Mouse (Mus musculus) embryonic facial prominence, embryonic 12.5 days (tissue): ENCODE measurements around the gene Pde4c. TPM values are rescaled to one million over a fixed set of nuclear protein-coding genes. Genes with fewer than 3 reads are reported as not detected.

ENCODE experiments used
- ATAC-seq: fragments of 200-750 bp; cut with Nextera tagmentation; 2 replicates; pipeline ENCODE4 v1.8.0; 2017; ENCODE audit not compliant: insufficient number of reproducible peaks, insufficient read depth, low FRiP score, low TSS enrichment
- H3K27ac ChIP-seq: fragments of 300-500 bp; sonication (generic); 2 replicates; pipeline ENCODE4 v1.5.1; 2016; ENCODE audit warnings: mild to moderate bottlenecking
- H3K27me3 ChIP-seq: fragments of 300-500 bp; sonication (generic); 2 replicates; pipeline ENCODE4 v1.6.1; 2016; ENCODE audit warnings: mild to moderate bottlenecking, moderate library complexity
- H3K36me3 ChIP-seq: fragments of 300-500 bp; sonication (generic); 2 replicates; pipeline ENCODE4 v1.6.1; 2016; ENCODE audit warnings: mild to moderate bottlenecking
- H3K4me1 ChIP-seq: fragments of 300-500 bp; sonication (generic); 2 replicates; pipeline ENCODE4 v1.6.1; 2016
- H3K4me2 ChIP-seq: fragments of 300-500 bp; sonication (generic); replicated peaks from 2 replicates; pipeline ENCODE4 v1.6.1; 2016; ENCODE audit warnings: mild to moderate bottlenecking, moderate library complexity
- H3K4me3 ChIP-seq: fragments of 300-500 bp; sonication (generic); 2 replicates; pipeline ENCODE4 v1.5.1; 2016; ENCODE audit warnings: mild to moderate bottlenecking
- H3K9ac ChIP-seq: fragments of 300-500 bp; sonication (generic); 2 replicates; pipeline ENCODE4 v1.6.1; 2016; ENCODE audit warnings: mild to moderate bottlenecking, moderate library complexity
- H3K9me3 ChIP-seq: fragments of 300-500 bp; sonication (generic); 2 replicates; pipeline ENCODE4 v1.6.1; 2016; ENCODE audit warnings: mild to moderate bottlenecking, moderate library complexity
- WGBS: fragments of 180-500 bp; shearing (Covaris S2); methylation state at CpG from one replicate; pipeline ENCODE4 v1.1.7; 2016; 5-methylcytosine and 5-hydroxymethylcytosine counted together
- polyA plus RNA-seq: library from polyadenylated mRNA; unstranded; fragments of >200 nt; fragmentation: Nextera tagmentation; extraction: Ambion mirVana; gene quantifications from 2 replicates; pipeline ENCODE4 v1.2.1, GENCODE M21; 2016

The Pde4c gene
- polyA plus RNA-seq, 1 experiment from 2014 or later, result 0.29 TPM

- Histone ChIP-seq H3K4me2 (no peak overlapping the region), H3K36me3 (peaks cover 65% of the 10 kb centered on the region), H3K4me3 (no peak overlapping the region), H3K27ac (no peak overlapping the region), H3K27me3 (no peaks in the 10 kb centered on the region), H3K9ac (no peak overlapping the region), H3K9me3 (no peaks in the 10 kb centered on the region), H3K4me1 (peaks cover 29% of the 10 kb centered on the region)
- no peak for ATAC-seq
- 91% methylated on average over 13 of the region's 13 CpGs for WGBS
These were observed 48.6 kb downstream of the Pde4c start for GRCm38 (mm10) chr8:70772075-70772474.

DNA sequence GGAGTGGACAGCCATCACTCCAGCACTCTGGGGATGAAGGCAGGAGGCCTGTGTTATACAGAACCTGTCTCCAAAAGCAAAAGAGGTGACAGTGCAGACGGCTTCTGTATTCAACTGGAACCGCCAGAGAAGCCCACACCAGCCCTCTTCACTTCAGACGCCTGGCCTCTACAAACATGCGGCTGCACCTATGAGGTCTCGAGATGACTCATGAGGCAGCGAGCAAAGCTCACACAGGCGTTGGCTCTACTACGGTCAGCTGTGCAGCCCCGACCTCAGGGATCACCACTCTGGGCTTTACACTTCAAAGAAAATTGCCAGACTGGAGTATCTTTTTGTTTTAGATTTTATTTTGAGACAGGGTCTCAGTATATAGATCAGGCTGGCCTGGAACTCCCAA is 49.4 kb downstream of the Pde4c start:
- Histone ChIP-seq H3K27me3 (no peaks in the 10 kb centered on the region), H3K27ac (0 out of 2 replicates have a peak overlapping the region, but pooled peaks have one; percentile 23), H3K9me3 (no peaks in the 10 kb centered on the region), H3K4me3 (no peak overlapping the region), H3K9ac (no peak overlapping the region), H3K4me1 (peaks cover 34% of the 10 kb centered on the region), H3K36me3 (peaks cover 61% of the 10 kb centered on the region), H3K4me2 (no peak overlapping the region)
- no peak for ATAC-seq
- WGBS, result 90% methylated on average over 9 of the region's 9 CpGs

- H3K4me1 ChIP-seq, result peaks cover 39% of the 10 kb centered on the region
- 78% methylated on average over 5 of the region's 5 CpGs for WGBS
- H3K27ac ChIP-seq, result 0 out of 2 replicates have a peak overlapping the region, but pooled peaks have one; percentile 23
- H3K4me3 ChIP-seq, result no peak overlapping the region
- H3K4me2 ChIP-seq, result no peak overlapping the region
- no peaks in the 10 kb centered on the region for H3K27me3 ChIP-seq
- H3K9ac ChIP-seq, result 0 out of 2 replicates have a peak overlapping the region, but pooled peaks have one; percentile 34
- peaks cover 60% of the 10 kb centered on the region for H3K36me3 ChIP-seq
- no peak for ATAC-seq
- no peaks in the 10 kb centered on the region for H3K9me3 ChIP-seq
These were observed 49.9 kb downstream of the Pde4c start for GRCm38 (mm10) chr8:70773410-70773809.

DNA sequence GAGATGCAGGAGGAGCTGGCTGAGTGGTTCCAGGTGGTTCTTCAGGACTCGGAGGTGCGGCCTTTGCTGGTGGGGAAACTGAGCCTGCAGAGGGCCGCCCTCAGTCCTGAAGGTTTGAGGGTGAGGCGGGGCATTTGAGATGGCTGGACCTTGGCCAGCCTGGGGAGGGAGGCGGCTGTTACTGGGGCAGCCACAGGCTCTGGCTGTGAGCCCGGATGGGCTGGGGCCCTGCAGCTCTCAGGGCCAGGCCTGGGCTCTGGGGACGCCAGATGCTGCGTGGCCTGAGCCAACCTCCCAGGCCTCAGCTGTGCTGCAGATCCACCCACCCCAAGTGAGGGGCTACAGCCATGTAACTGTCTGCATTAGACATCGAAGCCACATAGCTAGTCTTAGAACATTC is 50.3 kb downstream of the Pde4c start:
- H3K27me3 ChIP-seq, result no peaks in the 10 kb centered on the region
- H3K9me3 ChIP-seq, result no peaks in the 10 kb centered on the region
- no peak overlapping the region for H3K4me3 ChIP-seq
- ATAC-seq, result no peak
- WGBS, result 79% methylated on average over 9 of the region's 9 CpGs
- H3K9ac ChIP-seq, result 0 out of 2 replicates have a peak overlapping the region, but pooled peaks have one; percentile 34
- H3K36me3 ChIP-seq, result peaks cover 60% of the 10 kb centered on the region
- peaks cover 40% of the 10 kb centered on the region for H3K4me1 ChIP-seq
- peak overlapping the region; percentile 18; the same call in 1 of the 2 replicates for H3K27ac ChIP-seq
- 0 out of 2 replicates have a peak overlapping the region, but pooled peaks have one; percentile 3 for H3K4me2 ChIP-seq

DNA sequence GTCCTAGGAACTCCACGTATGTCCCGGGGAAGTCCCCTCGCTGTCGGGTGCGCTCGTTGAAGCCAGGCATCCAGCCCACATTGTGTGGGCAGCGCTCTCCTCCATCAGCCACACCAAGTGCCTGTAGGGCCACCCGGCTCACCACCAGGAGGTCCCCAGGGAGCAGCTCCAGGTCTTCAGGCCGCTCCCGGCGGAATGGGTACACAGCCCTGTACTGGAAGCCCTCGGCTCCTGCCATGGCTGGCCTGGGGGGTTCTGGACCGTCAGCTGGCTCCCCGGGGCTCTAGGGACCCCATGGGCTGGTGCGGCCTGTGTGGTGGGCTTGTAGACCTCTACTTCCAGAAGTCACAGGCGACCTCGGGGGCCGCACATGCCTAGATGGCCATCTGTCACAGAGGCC is 51.2 kb downstream of the Pde4c start:
- Histone ChIP-seq H3K9ac (peak overlapping the region; percentile 34; the same call in 1 of the 2 replicates), H3K9me3 (no peaks in the 10 kb centered on the region), H3K4me2 (peak overlapping the region; percentile 88; the same call in 1 of the 2 replicates), H3K27ac (no peak overlapping the region), H3K36me3 (peaks cover 64% of the 10 kb centered on the region), H3K4me1 (peaks cover 40% of the 10 kb centered on the region), H3K27me3 (no peaks in the 10 kb centered on the region), H3K4me3 (peak overlapping the region; percentile 6; the same call in 1 of the 2 replicates)
- 93% methylated on average over 18 of the region's 18 CpGs for WGBS
- no peak for ATAC-seq

DNA sequence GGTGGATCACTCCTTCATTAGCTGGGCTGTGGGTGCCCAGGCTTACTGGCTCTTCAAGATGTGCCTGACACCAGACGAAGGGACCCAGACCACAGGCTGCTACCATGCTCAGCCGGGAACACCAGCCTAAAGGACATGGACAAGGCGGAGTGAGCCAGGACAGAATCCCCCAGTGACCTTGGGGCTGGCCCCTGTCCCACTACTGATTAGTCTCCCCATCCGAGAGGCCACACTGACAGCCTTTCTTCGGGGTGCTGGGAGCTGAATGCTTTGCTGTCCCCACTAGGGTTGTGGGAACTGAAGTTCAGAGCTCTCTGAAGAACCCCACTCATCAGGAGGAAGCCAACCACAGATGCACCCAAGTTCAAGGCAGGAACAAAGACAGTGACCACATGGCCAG is 51.7 kb downstream of the Pde4c start:
- H3K4me2 ChIP-seq, result peak overlapping the region; percentile 88
- ATAC-seq, result no peak
- peaks cover 40% of the 10 kb centered on the region for H3K4me1 ChIP-seq
- H3K4me3 ChIP-seq, result peak overlapping the region; percentile 59
- H3K9me3 ChIP-seq, result no peaks in the 10 kb centered on the region
- no peak overlapping the region for H3K27ac ChIP-seq
- peaks cover 67% of the 10 kb centered on the region for H3K36me3 ChIP-seq
- no peaks in the 10 kb centered on the region for H3K27me3 ChIP-seq
- H3K9ac ChIP-seq, result peak overlapping the region; percentile 87
- 86% methylated on average over 5 of the region's 5 CpGs for WGBS

DNA sequence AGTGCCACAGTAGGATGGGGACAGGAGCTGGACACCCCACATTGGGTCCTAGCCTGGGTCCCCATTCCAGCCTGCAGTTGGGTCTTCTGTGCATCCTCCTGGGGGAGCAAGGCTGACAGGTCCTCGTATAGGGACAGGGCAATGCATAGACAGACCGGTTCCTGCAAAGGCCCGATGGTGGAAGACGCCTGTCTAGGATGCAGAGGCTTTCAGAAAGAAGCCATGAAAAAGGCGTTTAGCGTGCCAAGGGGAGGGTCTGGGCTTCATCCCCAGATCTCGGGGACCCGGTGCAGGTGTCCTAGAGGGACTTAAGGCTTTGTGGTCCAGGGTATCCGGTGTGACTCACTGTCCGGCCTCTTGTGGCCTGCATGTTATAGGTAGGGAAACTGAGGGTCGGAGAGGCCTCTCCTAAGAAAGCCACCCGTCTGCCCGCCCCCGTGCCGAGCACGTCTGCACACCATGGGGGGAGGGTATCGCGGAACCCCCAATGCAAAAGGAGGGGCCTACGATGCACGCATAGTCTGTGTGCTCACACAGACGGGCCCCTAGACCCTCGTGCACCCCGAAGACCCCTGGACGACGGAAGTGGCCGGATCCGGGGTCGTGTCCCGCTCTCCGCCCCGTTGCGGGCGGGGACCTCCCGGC is 52.5 kb downstream of the Pde4c start:
- Histone ChIP-seq H3K9me3 (no peaks in the 10 kb centered on the region), H3K4me3 (peak overlapping the region; percentile 59), H3K4me1 (peaks cover 40% of the 10 kb centered on the region), H3K9ac (peak overlapping the region; percentile 87), H3K36me3 (peaks cover 66% of the 10 kb centered on the region), H3K27ac (peak overlapping the region; percentile 96), H3K27me3 (no peaks in the 10 kb centered on the region), H3K4me2 (peak overlapping the region; percentile 88)
- 4% methylated on average over 34 of the region's 34 CpGs for WGBS
- peak; percentile 24 for ATAC-seq

DNA sequence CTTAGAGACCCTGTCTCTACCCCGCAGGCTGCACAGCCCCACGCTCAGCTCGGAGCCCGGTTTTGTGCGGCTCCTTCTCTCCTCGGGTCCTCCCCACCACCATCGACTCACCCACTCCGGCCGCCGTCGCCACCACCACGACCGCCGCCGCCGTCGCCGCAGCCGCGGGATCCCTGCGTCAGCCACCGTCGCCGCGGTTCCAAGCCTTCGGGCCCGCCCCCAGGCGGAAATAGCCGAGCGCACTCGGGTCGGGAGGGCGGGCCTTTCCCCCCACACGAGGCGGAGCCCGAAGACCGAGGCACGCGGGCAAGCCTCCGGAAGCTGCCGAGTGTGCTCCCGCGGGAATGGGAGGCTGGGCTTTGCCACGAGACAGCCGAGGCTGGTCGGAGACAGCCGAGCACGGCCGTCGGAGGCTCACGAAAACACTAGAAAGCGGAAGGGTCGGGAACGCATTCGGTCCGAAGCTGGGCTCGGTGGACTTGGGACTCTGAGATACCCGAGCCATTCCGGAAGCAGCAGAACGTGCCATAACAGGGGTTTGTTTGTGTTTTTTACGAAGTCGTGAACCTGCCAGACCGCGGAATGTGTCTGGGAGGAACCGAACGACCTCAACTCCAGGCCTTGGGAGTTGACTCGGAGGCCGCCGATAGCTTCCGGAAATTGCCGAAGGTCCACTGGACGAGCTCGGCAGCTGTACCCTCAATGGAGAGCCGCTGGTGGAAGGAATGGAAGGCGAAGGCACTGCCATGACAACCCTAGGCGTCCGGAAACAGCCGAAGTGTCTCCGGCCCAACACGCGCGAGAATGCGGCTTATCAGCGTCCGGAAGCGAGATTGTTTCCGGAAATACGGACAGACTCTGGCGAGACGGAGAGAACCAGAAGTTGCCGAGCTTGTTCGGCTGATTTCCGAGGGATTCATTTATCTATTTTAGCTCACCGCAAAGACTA is 53.2 kb downstream of the Pde4c start, which contains the start of gene Pik3r2:
Pik3r2 (minus strand) TSS at position 218 of the 949 bp plus-strand sequence.
- WGBS, result under 1% methylated on average over 94 of the region's 94 CpGs
- peak within 1 kb of the TSS; percentile 87 for H3K9ac ChIP-seq
- peak within 1 kb of the TSS; percentile 59 for H3K4me3 ChIP-seq
- H3K27me3 ChIP-seq, result no peaks in the 10 kb centered on the region
- peak within 1 kb of the TSS; percentile 96 for H3K27ac ChIP-seq
- H3K4me1 ChIP-seq, result peaks cover 40% of the 10 kb centered on the region
- H3K4me2 ChIP-seq, result peak within 1 kb of the TSS; percentile 88
- peak; percentile 86 for ATAC-seq
- H3K36me3 ChIP-seq, result peaks cover 64% of the 10 kb centered on the region
- no peaks in the 10 kb centered on the region for H3K9me3 ChIP-seq

- H3K9ac ChIP-seq, result no peak overlapping the region
- H3K4me1 ChIP-seq, result peaks cover 18% of the 10 kb centered on the region
- H3K27ac ChIP-seq, result no peak overlapping the region
- no peaks in the 10 kb centered on the region for H3K9me3 ChIP-seq
- no peak overlapping the region for H3K4me3 ChIP-seq
- no peak overlapping the region for H3K4me2 ChIP-seq
- H3K27me3 ChIP-seq, result no peaks in the 10 kb centered on the region
- peaks cover 63% of the 10 kb centered on the region for H3K36me3 ChIP-seq
- ATAC-seq, result no peak
- WGBS, result 80% methylated on average over 11 of the region's 11 CpGs
These were observed 56.6 kb downstream of the Pde4c start for GRCm38 (mm10) chr8:70780093-70780492.

DNA sequence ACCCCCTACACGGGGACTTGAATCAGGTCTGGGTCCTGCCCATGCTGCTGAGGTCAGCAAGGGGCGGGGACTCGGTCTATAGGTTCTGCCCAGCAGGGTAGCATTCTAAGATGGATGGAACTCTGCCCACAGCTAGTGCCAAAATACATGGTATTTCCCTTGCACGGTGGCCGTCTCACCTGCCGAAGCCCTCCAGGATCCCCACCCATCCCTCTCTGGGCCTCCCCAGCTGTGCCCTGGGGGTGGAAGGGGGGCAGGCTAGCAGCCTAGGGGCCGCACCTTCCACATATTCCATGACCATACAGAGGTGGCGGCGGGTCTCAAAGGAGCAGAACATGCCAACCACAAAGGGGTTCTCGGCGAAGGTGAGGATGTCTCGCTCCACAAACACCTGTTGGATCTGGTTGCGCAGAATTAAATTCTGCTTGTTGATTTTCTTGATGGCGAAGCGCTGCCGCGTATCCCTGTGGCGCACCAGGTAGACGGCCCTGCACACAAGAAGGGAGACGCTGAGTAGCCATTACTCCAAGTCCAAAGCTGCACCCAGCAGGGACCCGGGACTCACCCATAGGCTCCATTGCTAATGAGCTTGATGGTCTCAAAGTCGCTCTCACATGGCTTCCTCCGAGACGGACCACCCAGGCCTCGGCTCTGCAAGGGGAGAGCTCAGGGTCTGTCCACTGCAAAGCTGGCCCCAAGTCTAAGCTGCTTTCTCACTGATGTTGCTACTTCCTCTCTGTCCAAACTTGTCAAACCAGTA is 63.0 kb downstream of the Pde4c start:
- Histone ChIP-seq H3K9ac (no peak overlapping the region), H3K36me3 (peaks cover 70% of the 10 kb centered on the region)
- WGBS, result 87% methylated on average over 25 of the region's 25 CpGs

GRCm38 (mm10) chr8:70787051-70787445 is 63.5 kb downstream of the Pde4c start:
- H3K36me3 ChIP-seq, result peaks cover 64% of the 10 kb centered on the region
- no peak overlapping the region for H3K27ac ChIP-seq
- no peak overlapping the region for H3K4me2 ChIP-seq
- H3K9ac ChIP-seq, result no peak overlapping the region
- peaks cover 5% of the 10 kb centered on the region; the same call in 1 of the 2 replicates for H3K27me3 ChIP-seq
- H3K4me3 ChIP-seq, result no peak overlapping the region
- 89% methylated on average over 3 of the region's 3 CpGs for WGBS
- no peaks in the 10 kb centered on the region for H3K9me3 ChIP-seq
- peaks cover 31% of the 10 kb centered on the region for H3K4me1 ChIP-seq
- no peak for ATAC-seq

More for the DNA sequence above, 63.0 kb downstream of the Pde4c start:
- no peak overlapping the region for H3K4me2 ChIP-seq
- no peak for ATAC-seq
- peaks cover 26% of the 10 kb centered on the region for H3K4me1 ChIP-seq
- H3K27ac ChIP-seq, result no peak overlapping the region
- no peak overlapping the region for H3K4me3 ChIP-seq
- no peaks in the 10 kb centered on the region for H3K9me3 ChIP-seq
- peaks cover 5% of the 10 kb centered on the region; the same call in 1 of the 2 replicates for H3K27me3 ChIP-seq
